Mouse (Mus musculus) CH12.LX (cell line): ENCODE results near the gene Creb3l2.

ENCODE experiments used
- CHD2 ChIP-seq: IDR thresholded peaks from 2 replicates; pipeline ENCODE4 v1.6.1; 2011; ENCODE audit warnings: low read length, improper control_type of control experiment
- CTCF ChIP-seq, 2 experiments: IDR thresholded peaks in 1 of 2; conservative IDR thresholded peaks in 1 of 2; 2 replicates each; pipeline ENCODE4 v1.5.1; 2011 to 2012; ENCODE audit warnings: low read depth in 2 of 2, low read length in 2 of 2, improper control_type of control experiment in 1 of 2, inconsistent platforms in 1 of 2, mild to moderate bottlenecking in 1 of 2, moderate library complexity in 1 of 2
- E2F4 ChIP-seq: IDR thresholded peaks from 2 replicates; pipeline ENCODE4 v1.6.1; 2011; ENCODE audit warnings: low read depth, low read length, improper control_type of control experiment; ENCODE audit not compliant: insufficient replicate concordance
- POLR2A ChIP-seq: IDR thresholded peaks from 2 replicates; pipeline ENCODE4 v1.6.1; 2011; ENCODE audit warnings: low read depth, mild to moderate bottlenecking, improper control_type of control experiment, low read length
- SMC3 ChIP-seq: IDR thresholded peaks from 2 replicates; pipeline ENCODE4 v1.6.1; 2011; ENCODE audit warnings: low read depth, low read length, improper control_type of control experiment
- ZC3H11A ChIP-seq: IDR thresholded peaks from 2 replicates; pipeline ENCODE4 v1.6.1; 2012; ENCODE audit warnings: low read depth, mild to moderate bottlenecking, inconsistent platforms, low read length, improper control_type of control experiment
- ZKSCAN1 ChIP-seq: IDR thresholded peaks from 2 replicates; pipeline ENCODE4 v1.6.1; 2012; ENCODE audit warnings: low read depth, inconsistent platforms, low read length, improper control_type of control experiment, borderline replicate concordance

GRCm38 (mm10) chr6:37400866-37401525 is 41.0 kb downstream of the Creb3l2 start:
- no peak for TF ChIP-seq CHD2
- TF ChIP-seq CTCF (conservative IDR thresholded peaks at IDR 0.05 in 1 of 2, IDR thresholded peaks at IDR 0.05 in 1 of 2; ENCODE audit: low read depth in 2 of 2, low read length in 2 of 2), result no peak
- TF ChIP-seq SMC3, result no peak
- TF ChIP-seq ZKSCAN1, result no peak
- no peak for TF ChIP-seq E2F4
- no peak for TF ChIP-seq POLR2A
- TF ChIP-seq ZC3H11A, result no peak
